Mouse (Mus musculus) lung, postnatal 0 days (tissue): ENCODE measurements around the gene Smpdl3b.
"Not testable (repeated sequence)": the region's sequence is repeated elsewhere in the genome, so short reads cannot be mapped to it uniquely, and the experiment has no call there.

Experiments used
- CTCF ChIP-seq: IDR thresholded peaks from 2 replicates; pipeline ENCODE4 v1.5.1; 2016; ENCODE audit warnings: antibody characterized with exemption, mild to moderate bottlenecking
- EP300 ChIP-seq: IDR thresholded peaks from 2 replicates; pipeline ENCODE4 v1.6.1; 2016; ENCODE audit warnings: antibody characterized with exemption, mild to moderate bottlenecking, control low read depth

DNA sequence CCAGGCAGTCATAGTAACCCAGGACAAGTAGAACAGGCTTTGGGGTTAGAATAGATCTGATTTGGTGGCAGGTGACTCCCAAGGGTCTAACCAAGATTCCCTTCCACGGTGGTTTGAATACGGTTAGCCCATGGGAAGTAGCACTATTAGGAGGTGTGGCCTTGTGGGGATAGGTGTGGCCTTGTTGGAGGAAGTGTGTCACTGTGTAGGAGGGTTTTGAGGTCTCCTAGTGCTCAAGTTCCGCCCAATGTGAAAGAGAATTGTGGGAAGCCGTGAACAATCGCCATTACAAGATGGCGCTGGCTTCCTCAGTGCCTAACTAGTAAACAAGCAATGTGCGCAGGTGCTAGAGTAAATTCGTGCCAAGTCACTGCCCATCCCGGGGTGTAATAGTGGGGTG is 19.9 kb downstream of the Smpdl3b start:
- not testable (repeated sequence) for TF ChIP-seq CTCF, EP300
